Mouse (Mus musculus): ENCODE data around the gene Stk39. TPM values are rescaled to one million over a fixed set of nuclear protein-coding genes. Genes with fewer than 3 reads are reported as not detected.

Stk39 gene
- polyA plus RNA-seq, 1 experiment from 2014 or later = 27.3 TPM

DNA sequence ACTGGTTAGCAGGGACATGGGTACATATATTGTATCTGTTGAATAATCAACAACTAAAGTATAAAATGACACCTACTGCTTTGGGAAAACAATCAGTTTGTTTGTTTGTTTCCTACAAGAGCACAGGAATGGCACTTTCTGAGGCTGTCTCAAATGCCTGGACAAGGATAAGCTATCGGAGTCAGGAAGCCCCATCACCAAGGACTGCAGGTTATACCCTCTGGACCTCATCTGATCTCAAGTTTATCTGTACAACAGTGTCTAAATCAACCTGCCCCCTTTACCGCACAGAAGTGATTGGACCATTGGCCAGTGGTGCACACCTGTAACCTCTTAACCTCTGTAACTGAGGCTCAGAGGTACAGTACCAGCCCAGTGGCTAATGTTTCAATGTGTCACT lies 211.2 kb downstream of the Stk39 start:
- no peaks in the 10 kb centered on the region for H3K36me3 ChIP-seq
- H3K27ac ChIP-seq (replicated peaks) = no peak overlapping the region
- H3K27me3 ChIP-seq (replicated peaks) = no peaks in the 10 kb centered on the region
- WGBS = 95% methylated on average over 2 of the region's 2 CpGs
- no peak for ATAC-seq (ENCODE audit: low FRiP score)
- H3K4me3 ChIP-seq (replicated peaks) = no peak overlapping the region
- no peak overlapping the region for H3K9ac ChIP-seq (replicated peaks)
- H3K9me3 ChIP-seq (replicated peaks) = no peaks in the 10 kb centered on the region
- no peak overlapping the region for H3K4me2 ChIP-seq
- H3K4me1 ChIP-seq = peaks cover 3% of the 10 kb centered on the region; the same call in 1 of the 2 replicates

DNA sequence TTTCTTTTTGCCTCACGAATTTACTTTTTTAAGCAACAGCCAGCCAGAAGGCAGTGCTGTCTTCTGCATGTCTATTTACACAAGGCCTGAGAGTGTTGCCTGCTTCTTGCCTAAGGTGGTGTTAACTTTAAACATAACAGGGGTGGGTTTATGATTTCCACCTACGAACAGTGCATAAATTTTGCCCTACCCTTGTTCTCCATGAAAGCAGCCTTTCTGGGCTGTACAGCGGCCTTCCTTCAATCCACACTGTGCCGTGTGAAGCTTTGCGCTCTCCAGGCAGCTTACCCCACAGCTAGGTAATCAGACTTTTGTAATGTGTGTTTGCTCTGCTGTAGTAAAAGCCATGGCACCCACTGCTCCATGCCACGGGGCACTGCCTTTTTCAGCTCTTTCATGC lies 214.5 kb downstream of the Stk39 start:
- no peak for ATAC-seq (ENCODE audit: low FRiP score)
- WGBS = 73% methylated on average over 6 of the region's 6 CpGs
- Histone ChIP-seq H3K4me2 (no peak overlapping the region), H3K4me1 (peaks cover 3% of the 10 kb centered on the region; the same call in 1 of the 2 replicates), H3K36me3 (no peaks in the 10 kb centered on the region), H3K4me3 (replicated peaks) (no peak overlapping the region), H3K9me3 (replicated peaks) (no peaks in the 10 kb centered on the region), H3K27me3 (replicated peaks) (no peaks in the 10 kb centered on the region), H3K27ac (replicated peaks) (no peak overlapping the region), H3K9ac (replicated peaks) (no peak overlapping the region)

DNA sequence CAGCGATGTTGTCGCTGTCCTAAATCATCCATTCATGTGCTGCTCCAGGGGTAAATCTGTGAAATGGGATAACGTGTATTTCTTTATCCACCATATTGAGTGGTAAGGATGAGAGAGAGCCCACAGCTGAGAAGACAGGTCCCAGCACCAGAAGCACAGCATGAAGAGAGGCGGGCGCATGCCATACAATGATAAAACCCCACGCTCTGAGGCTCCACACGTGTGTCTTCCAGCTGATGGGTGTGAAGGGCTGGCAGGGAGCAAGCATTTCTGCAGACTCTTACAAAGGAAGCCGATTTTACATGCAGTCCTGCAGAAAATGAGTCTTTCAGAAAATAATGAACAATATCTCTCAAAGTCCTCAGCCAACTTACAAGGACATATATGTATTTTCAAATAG lies 215.6 kb downstream of the Stk39 start:
- no peaks in the 10 kb centered on the region for H3K27me3 ChIP-seq (replicated peaks)
- WGBS = 90% methylated on average over 8 of the region's 8 CpGs
- no peaks in the 10 kb centered on the region for H3K9me3 ChIP-seq (replicated peaks)
- H3K4me2 ChIP-seq = no peak overlapping the region
- H3K9ac ChIP-seq (replicated peaks) = no peak overlapping the region
- no peak overlapping the region for H3K27ac ChIP-seq (replicated peaks)
- H3K36me3 ChIP-seq = no peaks in the 10 kb centered on the region
- H3K4me1 ChIP-seq = peaks cover 3% of the 10 kb centered on the region; the same call in 1 of the 2 replicates
- no peak overlapping the region for H3K4me3 ChIP-seq (replicated peaks)
- no peak for ATAC-seq (ENCODE audit: low FRiP score)

DNA sequence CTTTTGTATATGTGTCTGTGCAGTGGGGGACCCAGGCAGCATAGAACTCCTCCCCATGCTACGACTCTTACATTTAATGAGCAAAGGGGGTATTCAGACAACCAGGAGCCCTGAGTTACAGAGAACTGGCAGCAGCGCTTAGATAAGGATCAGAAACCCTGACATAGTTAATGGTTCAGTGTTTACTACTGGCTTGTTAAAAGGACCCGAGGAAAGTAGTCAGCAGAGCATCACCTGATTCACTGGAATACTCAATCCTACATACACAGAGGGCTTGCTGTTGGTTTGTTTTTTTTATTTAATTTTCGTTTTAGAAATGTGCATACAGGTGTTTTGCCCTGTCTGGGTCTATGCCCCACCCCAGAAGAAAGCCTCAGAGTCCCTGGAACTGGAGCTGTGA lies 217.3 kb downstream of the Stk39 start:
- no peak overlapping the region for H3K4me2 ChIP-seq
- H3K4me3 ChIP-seq (replicated peaks) = no peak overlapping the region
- no peaks in the 10 kb centered on the region for H3K27me3 ChIP-seq (replicated peaks)
- H3K27ac ChIP-seq (replicated peaks) = no peak overlapping the region
- 74% methylated on average over 4 of the region's 4 CpGs for WGBS
- H3K36me3 ChIP-seq = no peaks in the 10 kb centered on the region
- no peak for ATAC-seq (ENCODE audit: low FRiP score)
- no peaks in the 10 kb centered on the region for H3K9me3 ChIP-seq (replicated peaks)
- H3K4me1 ChIP-seq = peaks cover 3% of the 10 kb centered on the region; the same call in 1 of the 2 replicates
- H3K9ac ChIP-seq (replicated peaks) = no peak overlapping the region

DNA sequence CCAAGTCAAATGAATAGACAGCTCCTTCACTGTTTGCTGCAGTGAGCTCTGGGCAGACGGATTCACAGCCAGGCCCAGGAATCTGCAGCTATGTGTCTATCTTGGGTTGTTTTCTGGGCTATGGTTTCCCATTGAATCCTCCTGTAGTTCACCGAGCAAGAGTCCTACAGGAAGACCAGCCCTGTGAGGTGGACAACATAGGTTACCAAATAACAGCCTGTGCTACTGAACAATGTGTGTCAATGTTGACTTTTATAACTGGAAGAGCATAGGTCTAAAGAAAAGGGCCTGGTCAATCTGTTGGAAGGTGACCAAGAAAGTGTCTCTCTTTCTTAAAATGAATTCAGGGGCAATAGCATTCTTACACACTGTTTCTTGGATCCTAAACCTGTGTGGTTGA lies 218.8 kb downstream of the Stk39 start:
- Histone ChIP-seq H3K9ac (replicated peaks) (no peak overlapping the region), H3K4me3 (replicated peaks) (no peak overlapping the region), H3K4me1 (peaks cover 3% of the 10 kb centered on the region; the same call in 1 of the 2 replicates), H3K4me2 (no peak overlapping the region), H3K36me3 (no peaks in the 10 kb centered on the region), H3K27ac (replicated peaks) (no peak overlapping the region), H3K27me3 (replicated peaks) (no peaks in the 10 kb centered on the region), H3K9me3 (replicated peaks) (no peaks in the 10 kb centered on the region)
- ATAC-seq (ENCODE audit: low FRiP score) = no peak
- 78% methylated on average over 2 of the region's 2 CpGs for WGBS

DNA sequence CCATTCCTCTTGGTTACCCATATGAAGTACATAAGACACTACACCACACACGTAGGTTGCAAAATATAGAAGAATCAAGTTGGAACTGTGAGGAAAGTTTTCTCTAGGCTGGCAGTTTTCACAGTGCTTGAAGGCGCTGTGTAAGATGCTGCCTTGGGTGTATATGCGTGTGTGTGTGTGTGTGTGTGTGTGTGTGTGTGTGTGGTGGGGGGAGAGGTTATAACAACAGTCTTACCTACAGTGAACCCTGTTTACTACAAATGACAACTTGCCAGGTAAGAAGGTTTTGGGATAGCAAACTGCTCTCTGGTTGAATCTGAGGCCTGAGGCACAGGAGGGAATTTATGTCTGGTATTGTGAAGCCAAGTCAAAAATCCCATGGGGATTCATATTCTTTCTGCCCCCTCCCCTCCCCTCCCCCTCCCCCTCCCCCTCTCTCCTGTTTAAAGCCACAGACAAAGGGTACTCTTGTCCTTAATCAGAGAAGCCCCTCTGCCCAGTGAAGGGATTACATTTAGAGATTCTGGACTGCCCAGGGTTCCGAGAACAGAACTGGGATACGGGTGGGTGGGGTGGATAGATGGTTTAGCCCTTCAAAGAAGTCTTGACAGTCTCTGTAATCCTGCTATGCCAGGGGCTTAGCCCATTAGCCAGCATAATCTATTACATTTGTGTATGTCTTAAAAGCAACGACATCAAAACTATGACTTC lies 219.9 kb downstream of the Stk39 start:
- H3K9me3 ChIP-seq (replicated peaks) = no peaks in the 10 kb centered on the region
- H3K4me2 ChIP-seq = no peak overlapping the region
- no peak overlapping the region for H3K9ac ChIP-seq (replicated peaks)
- 83% methylated on average over 6 of the region's 6 CpGs for WGBS
- no peak overlapping the region for H3K4me3 ChIP-seq (replicated peaks)
- no peak overlapping the region for H3K27ac ChIP-seq (replicated peaks)
- no peak for ATAC-seq (ENCODE audit: low FRiP score)
- no peaks in the 10 kb centered on the region for H3K4me1 ChIP-seq
- H3K36me3 ChIP-seq = no peaks in the 10 kb centered on the region
- H3K27me3 ChIP-seq (replicated peaks) = no peaks in the 10 kb centered on the region

DNA sequence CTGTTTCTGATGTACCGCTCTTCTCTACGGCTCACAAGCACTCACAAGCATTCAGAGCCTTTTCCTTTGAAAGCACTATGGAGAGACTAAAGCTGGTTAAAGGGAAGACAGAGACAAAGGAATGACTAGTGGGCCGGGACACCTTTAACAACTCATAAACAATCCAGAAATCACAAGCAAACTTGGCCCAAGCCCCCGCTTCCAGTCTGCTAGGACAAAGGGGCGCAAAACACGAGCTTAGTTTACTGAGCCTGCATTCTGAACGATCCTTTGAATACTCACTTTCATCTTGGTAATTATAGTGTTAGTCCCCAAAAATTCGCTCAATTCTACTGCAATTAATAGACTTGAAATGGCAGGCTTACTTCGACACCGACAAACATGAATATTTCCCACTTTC lies 221.2 kb downstream of the Stk39 start:
- no peak overlapping the region for H3K27ac ChIP-seq (replicated peaks)
- 75% methylated on average over 10 of the region's 10 CpGs for WGBS
- no peaks in the 10 kb centered on the region for H3K9me3 ChIP-seq (replicated peaks)
- H3K4me3 ChIP-seq (replicated peaks) = no peak overlapping the region
- ATAC-seq (ENCODE audit: low FRiP score) = no peak
- no peaks in the 10 kb centered on the region for H3K4me1 ChIP-seq
- H3K9ac ChIP-seq (replicated peaks) = no peak overlapping the region
- no peaks in the 10 kb centered on the region for H3K36me3 ChIP-seq
- no peak overlapping the region for H3K4me2 ChIP-seq
- no peaks in the 10 kb centered on the region for H3K27me3 ChIP-seq (replicated peaks)

DNA sequence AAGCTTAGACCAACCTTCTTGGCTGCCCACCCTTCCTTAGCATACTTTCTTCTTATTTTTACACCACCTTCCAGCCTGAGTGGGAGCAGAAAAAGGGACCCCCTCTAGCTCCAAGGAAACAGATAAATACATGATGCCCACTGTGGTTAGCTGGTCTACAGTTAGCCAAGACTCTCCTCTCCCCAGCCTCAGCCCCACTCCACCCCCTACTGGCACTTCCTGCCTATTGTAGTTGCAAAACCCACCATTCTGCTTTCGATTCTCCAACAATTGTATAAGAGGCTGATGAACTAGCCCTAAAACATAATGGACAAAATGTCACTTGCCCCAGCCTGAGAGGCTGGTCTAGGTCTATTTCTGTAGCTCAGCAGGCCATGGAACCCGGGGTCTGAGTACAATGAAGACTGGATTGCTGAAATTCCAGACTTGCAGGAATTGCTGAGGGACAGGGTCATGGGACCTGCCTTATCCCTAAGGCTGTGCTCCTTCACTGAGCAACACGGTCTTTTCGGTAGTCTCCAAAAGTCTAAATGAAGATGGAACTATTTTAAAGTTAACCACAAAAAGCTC lies 222.1 kb downstream of the Stk39 start:
- 60% methylated on average over 4 of the region's 4 CpGs for WGBS
- Histone ChIP-seq H3K9me3 (replicated peaks) (no peaks in the 10 kb centered on the region), H3K4me3 (replicated peaks) (no peak overlapping the region), H3K4me1 (no peaks in the 10 kb centered on the region), H3K36me3 (no peaks in the 10 kb centered on the region), H3K9ac (replicated peaks) (no peak overlapping the region), H3K27ac (replicated peaks) (no peak overlapping the region), H3K4me2 (no peak overlapping the region), H3K27me3 (replicated peaks) (no peaks in the 10 kb centered on the region)
- no peak for ATAC-seq (ENCODE audit: low FRiP score)

DNA sequence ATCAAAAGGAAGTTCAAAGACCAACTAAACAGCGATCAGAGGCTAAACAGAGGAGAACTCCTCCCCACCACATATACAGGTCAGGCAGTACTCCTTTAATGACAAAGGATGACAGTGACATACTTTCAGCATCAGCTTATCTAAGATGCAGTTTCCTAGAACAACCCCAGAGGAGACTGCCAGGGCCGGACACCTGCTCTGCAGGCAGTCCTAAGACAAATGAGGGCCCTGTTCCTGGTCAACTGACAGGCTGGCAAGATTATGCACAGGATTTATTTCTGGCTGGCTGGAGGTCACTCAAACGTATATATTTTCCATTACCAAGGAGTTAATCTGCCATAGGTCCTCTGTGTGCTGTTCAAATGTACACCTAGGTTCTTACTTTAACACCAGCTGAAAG lies 225.8 kb downstream of the Stk39 start:
- no peak overlapping the region for H3K4me2 ChIP-seq
- H3K4me3 ChIP-seq (replicated peaks) = no peak overlapping the region
- no peaks in the 10 kb centered on the region for H3K36me3 ChIP-seq
- H3K9ac ChIP-seq (replicated peaks) = no peak overlapping the region
- no peak overlapping the region for H3K27ac ChIP-seq (replicated peaks)
- no peaks in the 10 kb centered on the region for H3K9me3 ChIP-seq (replicated peaks)
- ATAC-seq (ENCODE audit: low FRiP score) = no peak
- 40% methylated on average over 3 of the region's 3 CpGs for WGBS
- H3K27me3 ChIP-seq (replicated peaks) = no peaks in the 10 kb centered on the region
- H3K4me1 ChIP-seq = no peaks in the 10 kb centered on the region

DNA sequence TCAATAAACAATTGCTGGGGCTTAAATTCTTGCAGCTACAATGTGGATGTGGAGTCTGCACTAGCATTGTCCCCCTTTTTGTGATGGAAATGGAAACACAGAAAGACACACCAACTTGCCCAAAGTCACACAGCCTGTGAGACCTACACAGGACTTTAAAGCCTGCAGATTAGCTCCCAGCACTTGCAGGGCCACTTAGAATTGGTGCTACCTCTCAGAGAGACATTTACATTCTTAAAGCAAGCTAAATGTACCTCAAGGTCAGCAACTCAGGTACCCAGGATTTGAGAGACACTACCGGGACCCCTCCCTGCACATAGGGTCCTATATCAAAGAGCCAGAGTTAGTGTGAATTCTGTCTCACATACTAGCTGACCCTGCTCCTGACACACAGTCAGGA lies 227.5 kb downstream of the Stk39 start:
- Histone ChIP-seq H3K9me3 (replicated peaks) (no peaks in the 10 kb centered on the region), H3K4me2 (no peak overlapping the region), H3K4me1 (no peaks in the 10 kb centered on the region), H3K27me3 (replicated peaks) (no peaks in the 10 kb centered on the region), H3K4me3 (replicated peaks) (no peak overlapping the region), H3K36me3 (no peaks in the 10 kb centered on the region), H3K9ac (replicated peaks) (no peak overlapping the region), H3K27ac (replicated peaks) (no peak overlapping the region)
- ATAC-seq (ENCODE audit: low FRiP score) = no peak
- WGBS = 81% methylated on average over 1 of the region's 1 CpGs

DNA sequence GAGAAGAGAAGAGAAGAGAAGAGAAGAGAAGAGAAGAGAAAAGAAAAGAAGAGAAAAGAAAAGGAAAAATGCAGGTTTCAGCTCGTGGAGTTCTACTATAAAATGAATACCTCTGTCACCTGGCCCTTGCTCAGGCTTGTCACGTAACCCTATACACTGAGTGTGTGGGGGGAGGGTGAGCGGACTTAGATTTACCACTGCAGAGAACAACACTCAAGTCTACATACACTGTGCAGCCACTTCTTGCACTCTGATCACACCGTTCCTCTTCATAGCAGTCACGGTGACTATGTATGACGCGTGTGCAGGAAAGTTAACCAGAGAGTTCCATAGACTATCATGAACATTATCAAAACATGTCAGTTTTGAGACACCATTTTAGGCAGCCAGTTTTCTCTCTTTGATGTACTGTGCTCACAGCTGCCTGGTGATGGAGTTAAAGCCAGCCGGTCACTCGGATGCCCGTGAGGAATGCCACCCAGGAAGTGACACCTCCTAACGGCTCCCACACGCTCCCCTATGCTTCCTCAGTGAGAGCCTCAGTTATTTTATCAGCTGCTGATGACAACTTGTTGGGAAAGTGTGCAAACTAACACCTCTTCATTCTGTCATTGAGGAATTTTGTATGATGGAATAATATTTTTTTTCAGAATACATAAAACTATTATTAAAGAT lies 228.1 kb downstream of the Stk39 start:
- ATAC-seq (ENCODE audit: low FRiP score) = no peak
- Histone ChIP-seq H3K27ac (replicated peaks) (no peak overlapping the region), H3K4me3 (replicated peaks) (no peak overlapping the region), H3K27me3 (replicated peaks) (no peaks in the 10 kb centered on the region), H3K36me3 (no peaks in the 10 kb centered on the region), H3K4me2 (no peak overlapping the region), H3K9me3 (replicated peaks) (no peaks in the 10 kb centered on the region), H3K4me1 (no peaks in the 10 kb centered on the region), H3K9ac (replicated peaks) (no peak overlapping the region)
- 81% methylated on average over 12 of the region's 12 CpGs for WGBS

DNA sequence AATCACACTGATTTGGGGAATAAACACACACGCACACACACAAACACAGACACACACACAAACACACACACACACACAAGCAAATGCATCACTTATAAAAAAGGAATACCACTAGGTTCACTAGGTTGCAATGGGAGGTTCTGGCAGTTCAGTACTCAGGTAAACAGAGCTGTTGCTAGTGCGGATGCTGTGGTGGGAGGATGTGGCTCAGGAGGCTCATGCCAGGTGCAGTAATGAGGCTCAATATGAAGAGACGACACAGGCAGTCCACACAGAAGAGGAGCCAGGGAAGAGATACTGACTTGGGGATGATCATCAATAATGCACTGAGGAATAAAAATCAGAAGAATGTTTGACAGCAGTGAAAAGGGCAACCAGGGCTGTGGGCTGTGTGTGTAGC lies 228.8 kb downstream of the Stk39 start:
- Histone ChIP-seq H3K36me3 (no peaks in the 10 kb centered on the region), H3K27ac (replicated peaks) (no peak overlapping the region), H3K27me3 (replicated peaks) (no peaks in the 10 kb centered on the region), H3K4me1 (no peaks in the 10 kb centered on the region), H3K4me2 (no peak overlapping the region), H3K9ac (replicated peaks) (no peak overlapping the region), H3K4me3 (replicated peaks) (no peak overlapping the region), H3K9me3 (replicated peaks) (no peaks in the 10 kb centered on the region)
- 77% methylated on average over 3 of the region's 3 CpGs for WGBS
- no peak for ATAC-seq (ENCODE audit: low FRiP score)
